Mouse (Mus musculus): ENCODE results near the gene Tmem63c. TPM values are rescaled to one million over a fixed set of nuclear protein-coding genes. Genes with fewer than 3 reads are reported as not detected.

The Tmem63c gene
- polyA plus RNA-seq, 1 experiment, result not detected

- no peaks in the 10 kb centered on the region for H3K4me1 ChIP-seq (ENCODE audit: control insufficient read depth, insufficient read depth, low read length)
These were observed 37.0 kb upstream of the Tmem63c start for GRCm38 (mm10) chr12:86984194-86984555.

GRCm38 (mm10) chr12:86986562-86986961, 34.6 kb upstream of the Tmem63c start:
- TF ChIP-seq CTCF (IDR thresholded peaks at IDR 0.05; ENCODE audit: low read depth, low read length) (no peak), POLR2A (IDR thresholded peaks at IDR 0.05; ENCODE audit: borderline replicate concordance, low read depth, low read length) (no peak)
- Histone ChIP-seq H3K4me1 (ENCODE audit: control insufficient read depth, insufficient read depth, low read length) (no peaks in the 10 kb centered on the region), H3K4me3 (ENCODE audit: insufficient read depth, low read length) (no peak overlapping the region), H3K27ac (ENCODE audit: insufficient read depth, low read depth, low read length) (no peak overlapping the region)

More at GRCm38 (mm10) chr12:86984194-86984555, 37.0 kb upstream of the Tmem63c start:
- TF ChIP-seq CTCF (IDR thresholded peaks at IDR 0.05; ENCODE audit: low read depth, low read length) (no peak), POLR2A (IDR thresholded peaks at IDR 0.05; ENCODE audit: borderline replicate concordance, low read depth, low read length) (no peak)
- Histone ChIP-seq H3K4me3 (ENCODE audit: insufficient read depth, low read length) (no peak overlapping the region), H3K27ac (ENCODE audit: insufficient read depth, low read depth, low read length) (no peak overlapping the region)

GRCm38 (mm10) chr12:86988227-86988626, 32.9 kb upstream of the Tmem63c start:
- H3K4me1 ChIP-seq (ENCODE audit: control insufficient read depth, insufficient read depth, low read length), result no peaks in the 10 kb centered on the region
- H3K4me3 ChIP-seq (ENCODE audit: insufficient read depth, low read length), result no peak overlapping the region
- H3K27ac ChIP-seq (ENCODE audit: insufficient read depth, low read depth, low read length), result no peak overlapping the region
- TF ChIP-seq POLR2A (IDR thresholded peaks at IDR 0.05; ENCODE audit: borderline replicate concordance, low read depth, low read length), result no peak
- TF ChIP-seq CTCF (IDR thresholded peaks at IDR 0.05; ENCODE audit: low read depth, low read length), result no peak

GRCm38 (mm10) chr12:86989378-86989777, 31.8 kb upstream of the Tmem63c start:
- TF ChIP-seq POLR2A (IDR thresholded peaks at IDR 0.05; ENCODE audit: borderline replicate concordance, low read depth, low read length) (no peak), CTCF (IDR thresholded peaks at IDR 0.05; ENCODE audit: low read depth, low read length) (no peak)
- Histone ChIP-seq H3K4me1 (ENCODE audit: control insufficient read depth, insufficient read depth, low read length) (no peaks in the 10 kb centered on the region), H3K4me3 (ENCODE audit: insufficient read depth, low read length) (no peak overlapping the region), H3K27ac (ENCODE audit: insufficient read depth, low read depth, low read length) (no peak overlapping the region)

GRCm38 (mm10) chr12:86989890-86990754, 31.0 kb upstream of the Tmem63c start, which contains the start of gene Zdhhc22:
Gene Zdhhc22, minus strand, starts transcription at chr12:86990430.
- Histone ChIP-seq H3K4me1 (ENCODE audit: control insufficient read depth, insufficient read depth, low read length) (no peaks in the 10 kb centered on the region), H3K27ac (ENCODE audit: insufficient read depth, low read depth, low read length) (no peak within 1 kb of the TSS), H3K4me3 (ENCODE audit: insufficient read depth, low read length) (no peak within 1 kb of the TSS)
- TF ChIP-seq CTCF (IDR thresholded peaks at IDR 0.05; ENCODE audit: low read depth, low read length), result no peak
- no peak for TF ChIP-seq POLR2A (IDR thresholded peaks at IDR 0.05; ENCODE audit: borderline replicate concordance, low read depth, low read length)

- Histone ChIP-seq H3K4me3 (ENCODE audit: insufficient read depth, low read length) (no peak overlapping the region), H3K4me1 (ENCODE audit: control insufficient read depth, insufficient read depth, low read length) (no peaks in the 10 kb centered on the region), H3K27ac (ENCODE audit: insufficient read depth, low read depth, low read length) (no peak overlapping the region)
- no peak for TF ChIP-seq POLR2A (IDR thresholded peaks at IDR 0.05; ENCODE audit: borderline replicate concordance, low read depth, low read length)
- no peak for TF ChIP-seq CTCF (IDR thresholded peaks at IDR 0.05; ENCODE audit: low read depth, low read length)
These were observed 30.4 kb upstream of the Tmem63c start for GRCm38 (mm10) chr12:86990755-86991110.

GRCm38 (mm10) chr12:86994166-86994565, 27.0 kb upstream of the Tmem63c start:
- TF ChIP-seq POLR2A (IDR thresholded peaks at IDR 0.05; ENCODE audit: borderline replicate concordance, low read depth, low read length) (no peak), CTCF (IDR thresholded peaks at IDR 0.05; ENCODE audit: low read depth, low read length) (no peak)
- Histone ChIP-seq H3K4me3 (ENCODE audit: insufficient read depth, low read length) (no peak overlapping the region), H3K27ac (ENCODE audit: insufficient read depth, low read depth, low read length) (no peak overlapping the region), H3K4me1 (ENCODE audit: control insufficient read depth, insufficient read depth, low read length) (no peaks in the 10 kb centered on the region)

- no peak for TF ChIP-seq POLR2A (IDR thresholded peaks at IDR 0.05; ENCODE audit: borderline replicate concordance, low read depth, low read length)
- no peak for TF ChIP-seq CTCF (IDR thresholded peaks at IDR 0.05; ENCODE audit: low read depth, low read length)
- Histone ChIP-seq H3K4me3 (ENCODE audit: insufficient read depth, low read length) (no peak overlapping the region), H3K27ac (ENCODE audit: insufficient read depth, low read depth, low read length) (no peak overlapping the region), H3K4me1 (ENCODE audit: control insufficient read depth, insufficient read depth, low read length) (no peaks in the 10 kb centered on the region)
These were observed 26.4 kb upstream of the Tmem63c start for GRCm38 (mm10) chr12:86994776-86995175.

- no peaks in the 10 kb centered on the region for H3K4me1 ChIP-seq (ENCODE audit: control insufficient read depth, insufficient read depth, low read length)
- no peak overlapping the region for H3K27ac ChIP-seq (ENCODE audit: insufficient read depth, low read depth, low read length)
- TF ChIP-seq CTCF (IDR thresholded peaks at IDR 0.05; ENCODE audit: low read depth, low read length) (no peak), POLR2A (IDR thresholded peaks at IDR 0.05; ENCODE audit: borderline replicate concordance, low read depth, low read length) (no peak)
- no peak overlapping the region for H3K4me3 ChIP-seq (ENCODE audit: insufficient read depth, low read length)
These were observed 25.2 kb upstream of the Tmem63c start for GRCm38 (mm10) chr12:86995931-86996330.

- no peak overlapping the region for H3K27ac ChIP-seq (ENCODE audit: insufficient read depth, low read depth, low read length)
- peak; percentile 13; the same call in 1 of the 2 replicates for TF ChIP-seq CTCF (IDR thresholded peaks at IDR 0.05; ENCODE audit: low read depth, low read length)
- TF ChIP-seq POLR2A (IDR thresholded peaks at IDR 0.05; ENCODE audit: borderline replicate concordance, low read depth, low read length), result no peak
- no peaks in the 10 kb centered on the region for H3K4me1 ChIP-seq (ENCODE audit: control insufficient read depth, insufficient read depth, low read length)
- no peak overlapping the region for H3K4me3 ChIP-seq (ENCODE audit: insufficient read depth, low read length)
These were observed 22.4 kb upstream of the Tmem63c start for GRCm38 (mm10) chr12:86998699-86999098.

Data from bone marrow macrophage, adult 2 months (primary cell).